Mouse (Mus musculus): Measurements from ENCODE around the gene Syk.

Syk gene

GRCm38 (mm10) chr13:52582878-52583661 is at the start of gene Syk:
Gene Syk (plus strand): TSS chr13:52583173.
- no peak for DNase-seq

DNA sequence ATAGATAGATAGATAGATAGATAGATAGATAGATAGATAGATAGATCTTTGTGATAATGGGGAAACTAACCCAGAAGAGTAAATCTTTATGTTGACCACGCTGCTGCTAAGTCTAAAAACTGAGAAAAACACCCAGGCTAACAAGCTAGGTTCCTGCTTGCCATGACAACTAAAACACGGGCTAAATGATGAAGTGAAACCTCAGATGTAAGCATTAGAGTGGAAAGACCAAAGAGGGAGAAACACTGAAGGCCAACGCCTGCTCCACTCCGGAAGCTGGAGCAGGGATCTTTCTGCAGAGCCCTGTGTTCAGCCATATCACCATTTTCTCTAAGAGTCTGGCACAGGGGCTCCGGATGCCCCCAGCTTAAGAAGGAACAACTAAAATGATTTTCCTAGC is 49.3 kb upstream of the Syk start:
- no peak for DNase-seq

DNA sequence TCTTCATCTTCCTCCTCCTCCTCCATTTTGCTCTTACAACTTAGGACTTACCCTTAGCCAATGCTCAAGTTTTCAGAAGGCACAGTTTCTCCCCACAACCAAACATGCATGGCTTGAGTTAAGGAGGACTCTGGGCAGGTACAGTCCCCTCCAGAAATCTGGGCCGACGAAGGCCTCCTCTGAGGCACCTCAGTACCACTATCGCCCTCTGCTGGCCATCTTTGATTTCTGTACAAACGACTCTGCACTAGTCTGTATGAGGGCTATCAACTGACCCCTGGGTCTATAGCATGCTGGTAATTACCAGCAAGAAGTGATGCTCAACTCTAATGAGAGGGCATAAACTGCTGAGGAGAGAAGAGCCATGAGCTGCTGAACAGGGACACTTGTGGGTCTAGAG is 47.4 kb upstream of the Syk start:
- DNase-seq, result peak; percentile 63

GRCm38 (mm10) chr13:52537754-52538587 is 45.0 kb upstream of the Syk start:
- DNase-seq, result no peak

DNA sequence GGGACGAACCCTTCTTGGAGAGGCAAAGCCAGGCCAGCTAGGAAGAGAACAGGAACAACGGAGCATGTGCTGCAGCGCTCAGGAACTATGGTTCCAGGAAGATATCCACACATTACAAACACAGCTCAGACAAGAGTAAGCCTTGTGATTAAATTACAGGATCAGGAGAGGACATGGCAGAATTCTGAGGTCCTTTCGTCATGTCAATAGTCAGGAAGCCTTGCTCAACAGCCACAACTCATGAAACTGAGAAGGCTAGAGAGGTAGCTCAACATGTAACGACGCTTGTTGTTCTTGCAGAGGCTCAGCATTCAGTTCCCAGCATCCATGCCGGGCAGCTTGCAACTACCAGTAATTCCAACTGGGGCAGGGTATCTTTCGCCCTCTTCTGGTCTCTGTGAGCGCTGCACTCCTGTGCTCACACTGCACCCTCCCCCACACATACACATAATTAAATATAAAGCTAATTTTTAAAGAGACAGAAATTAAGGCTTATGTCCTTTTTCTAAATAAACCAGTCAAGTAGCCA is 44.3 kb upstream of the Syk start:
- no peak for DNase-seq

DNA sequence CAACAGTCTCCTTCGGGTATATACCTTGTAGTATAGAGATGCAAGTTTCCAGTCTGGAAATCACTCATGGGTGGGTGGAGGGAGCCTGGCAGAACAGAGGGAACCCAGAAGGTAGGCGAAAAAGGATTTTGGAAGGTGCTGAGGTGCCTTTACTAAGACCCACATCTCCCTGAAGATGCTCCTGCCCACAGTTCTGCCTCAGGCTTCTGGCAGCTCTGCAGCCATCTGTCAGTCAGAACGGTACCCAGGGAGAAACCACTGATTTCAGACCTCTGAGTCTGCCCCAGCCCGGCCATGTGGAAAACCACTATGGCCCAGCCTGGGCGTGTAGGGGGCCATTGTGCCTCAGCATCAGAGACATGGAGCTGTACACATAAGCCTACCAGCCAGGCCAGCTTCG is 43.5 kb upstream of the Syk start:
- no peak for DNase-seq

GRCm38 (mm10) chr13:52541385-52542035 is 41.5 kb upstream of the Syk start:
- no peak for DNase-seq

GRCm38 (mm10) chr13:52542036-52542526 is 40.9 kb upstream of the Syk start:
- no peak for DNase-seq

DNA sequence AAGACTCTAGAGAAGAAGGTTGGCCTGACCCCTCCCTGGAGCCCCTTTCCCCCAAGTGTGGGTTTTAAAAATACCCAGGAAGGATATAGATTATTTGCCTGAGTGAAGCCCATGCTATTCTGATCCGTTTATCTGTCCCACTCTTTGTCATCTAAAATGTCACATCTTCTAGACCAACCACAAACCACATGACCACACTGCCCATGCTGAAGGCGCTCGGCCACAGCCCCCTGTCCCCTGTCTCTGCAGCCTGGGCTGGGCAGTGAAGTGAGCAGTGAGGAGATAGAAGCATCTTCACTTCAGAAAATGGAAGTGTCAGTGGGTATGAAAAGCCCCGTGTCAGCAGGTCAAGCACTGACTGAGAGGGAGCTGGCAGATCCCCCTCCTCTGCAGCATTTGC is 40.3 kb upstream of the Syk start:
- DNase-seq, result no peak

DNA sequence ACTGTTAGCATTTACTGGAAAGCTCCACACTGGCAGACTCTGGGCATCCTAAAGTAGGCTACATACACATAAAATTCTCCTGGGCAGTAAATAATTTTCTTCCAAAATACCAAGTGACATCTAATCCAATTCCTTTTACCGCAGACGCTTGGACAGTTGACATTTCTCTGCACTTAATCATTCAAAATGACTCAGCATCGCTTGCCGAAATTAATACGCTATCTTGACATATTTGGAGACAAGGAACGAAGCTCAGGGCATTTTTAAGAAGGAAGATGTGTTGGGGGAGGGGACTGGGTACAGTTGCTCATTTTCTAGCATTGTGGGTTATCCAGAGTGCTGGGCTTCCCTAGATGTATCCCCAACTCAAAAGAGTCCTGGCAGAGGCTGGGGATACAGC is 36.7 kb upstream of the Syk start:
- no peak for DNase-seq

DNA sequence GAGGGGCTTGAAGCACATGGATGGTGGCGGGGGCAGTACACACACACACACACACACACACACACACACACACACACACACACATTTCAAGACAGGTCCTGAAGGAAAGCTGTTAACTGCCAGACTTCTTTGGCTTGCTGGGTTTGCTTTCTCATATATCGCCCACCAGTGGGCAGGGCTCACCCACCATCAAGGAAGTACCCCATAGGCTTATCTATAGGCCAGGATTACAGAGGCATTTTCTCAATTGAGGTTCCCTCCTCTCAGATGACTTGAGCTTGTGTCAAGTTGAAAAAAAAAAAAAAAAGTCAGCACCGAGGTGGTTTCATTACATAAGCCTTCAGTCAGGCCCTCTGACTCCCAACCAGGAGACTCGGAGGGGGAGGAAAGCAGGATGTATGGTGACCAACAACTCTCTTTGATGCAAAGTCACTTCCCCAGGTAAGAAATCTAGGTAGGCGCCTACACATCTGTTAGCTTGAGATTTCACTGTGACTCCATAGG is 32.2 kb upstream of the Syk start:
- no peak for DNase-seq

DNA sequence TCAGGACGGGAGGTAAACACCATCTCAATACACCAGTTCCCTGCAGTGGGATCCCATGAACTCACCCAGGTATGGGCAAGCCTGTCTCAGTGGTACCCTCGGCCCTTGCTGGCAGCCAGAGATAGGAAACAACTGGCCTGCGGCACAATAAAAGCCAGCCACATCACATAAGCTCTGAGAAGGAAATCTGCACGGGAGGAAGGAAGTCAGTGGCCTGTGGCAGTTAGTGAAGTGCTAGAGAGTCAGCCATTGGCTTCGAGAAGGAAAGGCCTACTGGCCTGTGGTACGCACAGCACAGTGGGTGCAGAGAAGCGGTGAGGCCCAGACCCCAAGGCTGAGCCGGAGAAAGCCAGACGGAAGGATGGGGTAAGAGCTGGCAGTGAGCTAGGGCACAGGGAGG is 31.7 kb upstream of the Syk start:
- no peak for DNase-seq

- DNase-seq, result no peak
Measured at GRCm38 (mm10) chr13:52552822-52553477, 30.0 kb upstream of the Syk start.

DNA sequence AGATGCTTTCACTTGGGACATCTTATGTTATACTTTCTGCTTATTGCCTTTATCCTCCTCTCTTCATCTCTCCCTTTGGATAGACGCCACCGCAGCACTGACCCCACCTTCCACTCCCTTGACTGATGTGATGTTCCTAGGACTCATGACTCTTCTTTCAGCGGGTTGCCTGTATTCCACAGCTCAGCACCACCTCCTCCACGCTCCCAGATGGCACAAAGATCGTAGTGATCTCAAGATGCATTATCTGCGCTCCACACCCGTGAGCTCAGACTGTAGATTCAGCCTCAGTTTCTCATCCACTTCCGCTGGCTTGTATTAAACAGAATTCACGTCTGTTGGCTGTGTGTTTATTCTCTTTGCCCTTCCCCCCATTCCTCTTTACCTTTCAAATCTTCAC is 28.3 kb upstream of the Syk start:
- DNase-seq, result no peak

- no peak for DNase-seq
Measured at GRCm38 (mm10) chr13:52557421-52557820, 25.6 kb upstream of the Syk start.

DNA sequence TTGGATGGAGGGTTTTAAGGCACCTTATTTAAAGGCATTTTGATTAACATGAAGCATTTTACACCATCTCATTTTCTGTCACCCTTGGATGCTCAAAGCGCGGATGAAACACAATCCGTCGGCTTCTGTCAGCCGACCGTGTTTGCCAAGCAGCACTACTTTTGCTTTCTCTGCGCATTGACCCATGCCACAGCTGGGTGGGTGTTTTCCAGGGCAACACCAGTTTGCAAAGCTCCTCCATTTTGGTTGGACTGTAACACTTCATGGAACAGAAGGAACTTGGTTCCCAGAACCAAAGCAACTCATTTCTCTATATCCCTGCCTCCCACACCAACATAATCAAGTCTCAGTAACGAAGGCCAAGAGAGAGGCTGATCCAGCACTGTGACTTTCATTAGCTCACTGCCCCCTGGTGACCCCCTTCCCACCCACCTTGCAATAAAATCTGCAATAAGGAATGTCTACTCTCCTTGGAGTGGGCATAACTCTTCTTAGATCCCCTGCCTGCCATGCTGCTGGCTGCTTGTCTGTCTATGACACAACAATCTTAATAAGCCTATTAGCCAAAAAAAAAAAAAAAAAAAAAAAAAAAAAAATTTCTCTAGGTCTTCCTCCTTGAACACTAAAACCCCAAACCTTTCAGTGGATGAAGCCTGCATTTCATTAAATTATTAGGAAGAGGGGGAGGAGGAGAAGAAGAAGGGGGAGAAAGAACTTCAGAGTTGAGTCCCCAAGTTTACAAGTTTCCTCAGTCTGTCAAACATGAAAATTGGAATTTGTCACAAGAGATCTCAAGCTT is 21.4 kb upstream of the Syk start:
- no peak for DNase-seq

DNA sequence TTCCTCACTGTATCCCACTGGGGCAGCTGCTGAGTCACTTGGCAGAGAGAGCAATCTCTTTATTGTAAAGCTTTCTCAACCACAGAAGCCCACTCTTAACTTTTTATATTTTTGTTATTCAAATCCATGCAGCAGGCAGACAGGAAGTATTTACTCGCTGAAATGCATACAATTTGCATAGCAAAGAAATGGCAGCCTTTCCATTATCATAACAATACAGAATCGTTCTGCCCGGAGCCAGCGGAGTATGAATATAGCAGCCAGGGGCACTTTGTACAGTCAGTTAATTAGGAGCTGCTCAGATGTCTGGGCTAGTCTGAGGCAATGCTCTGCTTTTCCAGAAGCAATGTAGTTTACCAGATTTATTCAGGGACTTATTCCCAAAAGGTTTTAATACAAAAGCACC is 20.8 kb upstream of the Syk start:
- no peak for DNase-seq

DNA sequence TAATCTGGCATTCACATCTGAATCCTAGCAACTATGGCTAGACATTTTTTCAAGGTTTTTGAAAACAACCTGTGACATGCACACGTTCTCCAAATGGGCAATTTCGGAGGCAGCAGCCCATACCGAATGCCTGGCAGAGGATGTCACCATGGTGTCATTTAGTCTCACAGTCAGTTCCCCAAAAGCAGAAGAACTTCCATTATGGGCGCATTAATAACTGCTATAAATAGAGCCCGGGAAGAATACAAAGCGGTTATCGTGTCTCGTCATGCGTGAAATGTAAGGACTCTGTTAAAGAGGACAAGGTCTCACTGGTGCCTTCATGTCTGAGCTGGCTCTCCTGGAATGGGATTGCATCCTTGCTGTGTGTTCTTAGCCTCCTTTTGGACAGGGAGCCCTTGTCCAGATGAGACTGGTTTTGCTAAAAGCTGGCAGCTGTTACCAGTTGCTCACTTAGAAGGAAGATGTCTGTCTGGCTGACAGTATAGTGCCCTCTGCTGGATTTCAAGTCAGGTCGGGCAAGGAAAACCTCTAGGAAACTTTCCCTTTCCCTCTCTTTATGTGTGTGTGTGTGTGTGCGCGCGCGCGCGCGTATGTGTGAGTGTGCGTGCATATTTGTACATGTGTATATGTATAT is 17.8 kb upstream of the Syk start:
- no peak for DNase-seq

GRCm38 (mm10) chr13:52566188-52566760 is 16.7 kb upstream of the Syk start:
- DNase-seq, result no peak

GRCm38 (mm10) chr13:52566777-52567176 is 16.2 kb upstream of the Syk start:
- DNase-seq, result no peak
